Mouse (Mus musculus) mesoderm, embryonic 11.5 days (tissue): ENCODE results near the gene Kdm2b.

Experiments
- DNase-seq: peaks from one replicate; pipeline ENCODE4 v3.0.0-alpha.2; 2012; ENCODE audit warnings: low read depth, low spot score

Gene Kdm2b

DNA sequence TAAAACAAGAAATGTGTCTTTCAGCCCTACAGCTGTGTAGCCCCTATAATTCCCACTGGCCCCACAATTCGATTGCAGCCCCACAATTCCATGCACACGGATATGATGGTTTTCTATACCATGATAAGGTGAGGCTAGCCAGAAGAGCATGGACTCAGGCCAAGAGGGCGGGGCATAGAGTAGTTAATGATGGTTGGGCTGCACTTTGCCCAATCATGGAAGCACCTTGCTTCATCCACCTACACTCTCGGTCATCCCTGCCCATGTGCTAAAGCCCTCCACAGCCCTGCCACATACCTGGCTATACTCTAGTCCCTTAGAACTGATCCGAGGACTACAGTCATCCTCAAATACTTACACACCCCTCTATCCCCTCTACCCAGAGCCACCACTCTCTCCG is 61.9 kb downstream of the Kdm2b start:
- no peak for DNase-seq

DNA sequence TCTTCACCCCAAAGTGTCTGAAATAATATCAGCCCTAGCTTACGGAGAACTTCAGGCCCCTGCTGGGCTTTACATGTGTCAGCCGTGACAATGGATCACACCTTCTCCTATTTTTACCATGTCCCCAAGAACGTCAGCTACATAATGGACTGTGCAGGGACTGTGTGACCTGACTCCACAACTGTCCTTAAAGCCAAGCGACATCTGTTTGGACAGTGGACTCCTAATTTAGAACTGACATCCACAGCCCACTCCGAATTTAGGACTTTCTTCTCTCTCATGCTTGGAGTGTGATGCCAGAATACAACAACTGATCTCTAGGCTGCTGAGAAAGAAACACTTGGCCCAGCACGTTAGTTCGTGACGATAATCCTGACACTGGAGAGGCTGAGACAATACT is 62.5 kb downstream of the Kdm2b start:
- no peak for DNase-seq

DNA sequence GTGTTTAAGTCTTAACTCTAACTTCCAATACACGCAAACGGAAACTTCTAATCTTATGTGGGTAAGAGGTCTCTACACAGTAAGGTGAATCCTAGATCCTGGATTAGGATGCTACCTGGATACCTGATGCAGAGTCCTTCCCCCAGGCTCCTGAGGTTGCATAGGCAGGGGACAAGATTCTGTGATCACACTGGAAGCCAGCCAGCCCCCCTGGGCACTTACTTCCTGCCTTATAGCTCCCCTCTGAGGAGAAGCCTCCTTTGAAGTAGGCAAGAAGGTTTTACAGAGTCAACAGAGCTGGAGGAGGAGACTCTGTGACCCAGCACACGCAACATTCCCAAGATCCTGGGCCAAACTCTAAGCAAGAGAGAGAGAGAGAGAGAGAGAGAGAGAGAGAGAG is 63.3 kb downstream of the Kdm2b start:
- no peak for DNase-seq

DNA sequence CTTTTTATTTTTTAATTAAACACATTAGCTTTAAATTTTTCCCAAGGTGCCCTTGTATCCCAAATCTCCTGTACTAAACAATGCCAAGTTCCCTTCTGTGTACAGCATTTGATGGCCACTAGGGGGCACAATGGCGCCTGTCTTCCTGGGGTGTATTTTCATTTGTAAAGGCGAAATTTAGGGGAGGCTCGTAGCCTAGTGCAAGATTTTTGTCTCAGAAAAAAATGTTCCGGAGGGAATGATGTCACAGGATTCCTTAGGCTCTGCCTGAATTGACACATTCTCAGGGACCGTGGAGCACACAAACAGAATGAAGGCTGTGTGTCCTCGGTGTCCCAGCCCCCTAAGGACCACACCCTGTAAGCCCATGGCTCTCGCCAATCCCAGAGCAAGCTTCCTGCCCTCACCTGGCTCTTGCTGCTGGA is 64.1 kb downstream of the Kdm2b start:
- DNase-seq: peak; percentile 73

DNA sequence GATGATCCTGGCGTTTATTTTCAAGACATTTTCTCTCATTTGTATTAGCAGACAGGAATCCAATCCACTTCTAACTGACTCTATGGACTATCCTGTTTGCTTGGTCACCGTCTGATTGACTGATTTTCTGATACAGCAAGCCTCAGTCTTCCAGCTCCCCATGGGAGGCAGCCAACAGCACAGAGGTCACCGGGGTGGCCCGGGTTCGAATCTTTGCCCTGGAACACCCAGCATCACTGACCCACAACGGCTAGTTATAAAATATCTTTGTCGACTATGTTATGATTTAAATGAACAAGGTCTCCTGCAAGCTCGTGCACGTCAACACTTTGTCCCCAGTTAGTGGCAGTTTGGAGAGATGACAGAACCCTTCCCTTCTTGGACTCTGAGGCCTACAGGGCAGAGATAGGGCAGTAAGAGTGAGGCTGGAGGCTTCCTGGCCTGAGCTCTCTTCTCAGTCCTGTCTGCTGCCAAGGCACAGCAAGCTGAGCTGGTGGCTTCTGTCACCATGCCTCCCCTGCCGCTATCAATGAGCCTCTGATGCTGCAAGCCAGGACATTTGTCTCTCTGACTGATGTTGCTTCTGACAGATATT is 65.7 kb downstream of the Kdm2b start:
- DNase-seq: no peak

DNA sequence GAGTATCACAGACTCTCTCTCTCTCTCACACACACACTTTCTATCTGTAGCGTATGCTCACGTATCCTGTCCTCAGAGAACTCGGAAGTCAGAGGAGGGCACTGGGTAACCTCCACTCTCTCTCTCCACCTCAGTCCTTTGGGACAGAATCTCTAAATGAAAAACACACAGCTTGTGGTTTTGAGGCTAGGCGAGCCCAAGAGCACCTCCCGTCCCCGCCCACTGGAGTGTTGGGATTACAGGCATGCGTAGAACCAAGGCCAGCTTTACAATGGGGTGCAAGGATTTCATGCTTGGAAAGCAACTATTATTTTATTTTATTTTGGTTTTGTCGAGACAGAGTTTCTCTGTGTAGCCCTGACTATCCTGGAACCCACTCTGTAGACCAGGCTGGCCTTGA is 67.7 kb downstream of the Kdm2b start:
- DNase-seq: no peak

DNA sequence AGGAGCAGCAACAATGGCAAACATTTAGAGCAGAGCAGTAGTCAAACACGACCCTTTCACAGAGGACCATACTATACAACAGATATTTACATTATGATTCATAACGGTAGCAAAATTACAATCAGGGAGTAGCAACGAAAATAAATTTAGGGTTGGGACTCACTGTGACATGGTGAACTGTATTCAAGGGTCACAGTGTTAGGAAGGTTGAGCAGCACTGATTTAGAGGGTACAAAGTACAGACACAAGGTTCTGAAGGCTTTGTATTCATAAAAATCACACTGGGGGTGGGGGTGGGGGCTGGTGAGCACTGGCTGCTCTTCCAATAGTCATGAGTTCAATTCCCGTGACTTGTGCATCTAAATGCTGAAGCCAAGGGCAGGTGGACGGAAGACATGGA is 69.1 kb downstream of the Kdm2b start:
- DNase-seq: no peak

DNA sequence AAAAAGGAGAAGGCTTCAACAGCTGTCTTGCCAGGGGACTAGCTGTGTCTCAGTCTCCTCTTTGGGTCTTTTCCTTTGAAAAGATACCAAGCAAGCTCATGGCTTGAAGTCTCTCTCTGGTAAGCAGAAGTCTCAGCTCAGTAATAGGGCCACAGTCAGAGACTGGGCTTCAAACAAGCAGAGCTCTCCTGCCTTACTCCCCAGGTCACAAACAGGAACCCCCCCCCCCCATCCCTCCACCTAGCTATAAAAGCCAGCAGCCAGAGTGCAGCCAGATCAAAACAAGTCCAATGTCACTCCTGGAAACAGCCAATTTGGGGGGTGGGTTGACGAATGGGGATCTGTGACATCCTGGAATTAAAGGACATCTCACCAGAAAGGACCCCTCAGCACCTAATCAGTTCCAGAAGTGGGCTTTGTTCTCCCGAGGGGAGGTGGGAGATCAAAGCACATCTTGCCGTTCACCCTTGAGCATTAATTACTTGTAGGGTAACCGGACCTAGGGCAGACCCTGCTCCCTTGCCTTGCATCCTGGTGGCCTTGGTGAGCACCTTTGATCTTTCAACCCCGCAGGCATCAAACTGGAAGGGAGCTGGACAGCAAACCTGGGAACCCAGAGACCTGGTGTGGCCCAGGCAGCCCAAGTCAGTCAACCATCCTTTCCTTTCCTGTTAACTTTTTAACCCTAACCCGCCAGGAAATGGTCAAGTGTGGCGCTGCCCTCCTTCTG is 71.5 kb downstream of the Kdm2b start:
- peak; percentile 35 for DNase-seq

DNA sequence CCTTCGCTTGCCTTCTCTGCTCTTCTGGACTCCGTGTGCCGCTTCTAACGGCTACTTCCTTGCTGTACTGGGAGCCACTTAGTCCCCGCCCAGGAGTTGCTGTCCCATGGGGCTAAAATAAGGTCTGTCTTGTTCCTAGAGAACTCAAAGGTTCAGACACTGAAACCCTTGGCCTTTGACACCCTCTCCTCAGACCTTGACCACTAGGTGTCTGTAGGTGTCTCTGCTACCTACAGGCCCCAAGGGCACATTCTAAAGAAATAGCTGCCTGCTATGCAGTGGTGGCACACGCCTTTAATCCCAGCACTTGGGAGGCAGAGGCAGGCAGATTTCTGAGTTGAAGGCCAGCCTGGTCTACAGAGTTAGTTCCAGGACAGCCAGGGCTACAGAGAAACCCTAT is 73.5 kb downstream of the Kdm2b start:
- DNase-seq: no peak

DNA sequence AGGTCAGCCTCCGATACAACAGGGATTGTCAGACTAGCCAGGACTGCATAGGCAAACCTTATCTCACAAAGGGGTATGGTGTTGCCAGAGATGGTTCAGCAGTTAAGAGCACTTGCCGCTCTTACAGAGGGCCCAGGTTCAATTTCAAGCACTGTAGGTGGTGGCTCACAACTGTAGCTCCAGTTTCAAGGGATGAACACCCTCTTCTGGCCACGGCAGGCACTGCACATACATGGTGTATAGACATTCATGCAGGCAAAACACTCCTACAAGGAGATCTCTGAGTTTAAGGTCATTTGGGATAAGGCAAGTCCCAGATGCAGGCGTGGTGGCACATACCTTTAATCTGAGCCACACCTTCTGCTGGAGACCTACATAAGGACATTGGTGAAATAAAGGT is 76.8 kb downstream of the Kdm2b start:
- no peak for DNase-seq

DNA sequence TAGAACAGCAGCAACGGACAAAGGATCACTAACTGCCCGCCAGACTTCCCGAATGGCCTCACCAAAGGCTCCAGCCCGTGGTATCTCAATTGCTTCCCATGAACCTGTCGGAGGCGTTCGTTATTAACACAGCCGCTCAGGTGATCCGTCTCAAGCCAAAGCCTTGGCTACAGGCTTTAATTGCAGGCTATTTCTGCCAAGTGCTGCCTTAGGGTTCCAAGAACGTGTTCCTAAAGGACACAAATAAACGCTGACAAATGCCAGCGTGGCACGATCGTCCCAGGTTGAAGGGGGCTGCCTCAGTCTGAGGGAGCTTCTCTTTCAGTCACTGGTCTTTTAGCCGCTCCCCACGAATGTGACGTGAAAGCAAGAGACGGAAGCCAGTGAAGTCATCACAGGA is 80.1 kb downstream of the Kdm2b start:
- DNase-seq: no peak

DNA sequence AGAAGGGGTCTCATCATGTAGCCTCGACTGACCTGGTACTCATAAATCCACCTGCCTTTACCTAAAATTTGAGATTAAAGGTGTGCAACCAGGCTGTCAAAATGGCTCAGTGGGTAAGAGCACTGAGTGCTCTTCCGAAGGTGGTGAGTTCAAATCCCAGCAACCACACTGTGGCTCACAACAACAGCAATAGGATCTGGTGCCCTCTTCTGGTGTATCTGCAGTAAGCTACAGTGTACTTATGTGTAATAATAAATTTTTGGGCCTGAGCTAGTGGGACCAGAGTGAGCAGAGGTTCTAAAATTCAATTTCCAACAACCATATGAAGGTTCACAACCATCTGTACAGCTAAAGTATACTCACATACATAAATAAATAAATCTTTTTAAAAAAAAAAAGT is 81.6 kb downstream of the Kdm2b start:
- no peak for DNase-seq

DNA sequence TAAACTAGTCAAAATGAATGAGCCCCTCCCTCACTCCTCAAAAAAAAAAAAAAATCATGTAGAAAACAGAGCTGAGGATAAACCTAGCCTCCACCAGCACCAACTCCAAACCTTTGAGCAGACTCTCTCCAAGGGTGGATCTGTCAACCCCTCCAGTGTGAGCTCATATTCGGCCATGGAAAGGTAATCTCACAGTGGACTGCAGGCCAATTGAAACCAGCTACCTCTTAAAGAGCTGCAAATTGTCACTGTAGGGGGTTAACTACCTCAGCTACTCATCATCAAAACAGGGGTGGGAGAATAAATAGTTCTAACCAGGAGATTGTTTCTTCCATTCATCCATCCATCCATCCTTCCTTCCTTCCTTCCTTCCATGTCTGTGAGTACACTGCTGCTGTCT is 82.4 kb downstream of the Kdm2b start:
- DNase-seq: no peak

DNA sequence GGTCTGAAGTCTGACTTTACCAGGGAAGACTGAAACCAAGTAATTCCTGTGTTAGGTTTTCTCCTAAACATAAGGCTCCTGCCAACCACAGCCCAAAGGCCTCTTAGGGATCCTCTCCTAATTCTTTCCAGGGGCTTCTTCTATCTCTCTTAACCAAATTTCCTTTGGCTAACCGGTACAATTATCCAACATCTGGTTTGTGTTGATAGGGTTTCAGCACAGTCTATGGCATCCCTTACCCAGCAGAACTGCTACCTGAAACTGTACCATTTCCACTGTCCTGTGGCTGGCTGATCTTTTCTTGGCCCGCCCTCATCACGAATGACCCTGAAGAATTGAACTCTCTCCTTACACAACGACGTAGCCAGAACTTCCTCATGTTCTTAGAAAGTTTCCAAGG is 86.5 kb downstream of the Kdm2b start:
- no peak for DNase-seq

DNA sequence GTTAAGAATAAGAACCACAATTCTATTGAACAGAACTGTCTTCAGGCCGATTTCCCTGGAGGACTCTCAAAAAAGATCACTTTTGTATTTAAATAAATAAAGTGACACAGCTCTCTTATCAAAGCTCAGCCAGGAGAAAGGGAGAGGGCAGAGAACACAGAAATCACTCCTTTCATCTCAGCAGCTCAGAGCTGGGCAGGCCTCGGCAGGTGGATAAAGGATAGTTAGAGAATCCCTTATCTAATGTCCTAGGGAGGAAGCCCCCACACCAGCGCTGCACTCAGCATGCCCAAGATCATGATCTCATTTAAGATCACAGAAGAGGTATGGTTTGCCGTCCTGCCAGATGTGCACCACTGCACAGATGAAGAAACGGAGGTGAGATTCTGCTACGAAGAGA is 87.4 kb downstream of the Kdm2b start:
- no peak for DNase-seq

DNA sequence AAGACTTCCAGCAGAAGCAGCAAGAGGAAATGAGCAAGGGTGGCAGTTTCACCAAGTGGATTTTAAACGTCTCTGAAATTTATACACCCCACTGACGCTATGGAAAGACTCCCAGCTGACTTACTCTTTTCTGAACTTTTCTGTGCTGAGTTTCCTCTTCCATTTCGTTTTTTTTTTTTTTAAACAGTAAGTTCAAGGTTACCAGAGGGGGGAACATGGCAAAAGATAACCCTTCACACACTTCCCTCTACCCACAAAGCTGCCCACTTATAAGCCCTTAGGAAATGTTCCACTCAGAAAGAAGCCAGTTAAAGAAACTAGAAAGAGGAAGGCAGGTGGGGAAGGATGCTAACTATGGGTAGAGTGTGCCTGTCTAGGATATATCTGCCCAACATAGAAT is 88.0 kb downstream of the Kdm2b start:
- DNase-seq: no peak

DNA sequence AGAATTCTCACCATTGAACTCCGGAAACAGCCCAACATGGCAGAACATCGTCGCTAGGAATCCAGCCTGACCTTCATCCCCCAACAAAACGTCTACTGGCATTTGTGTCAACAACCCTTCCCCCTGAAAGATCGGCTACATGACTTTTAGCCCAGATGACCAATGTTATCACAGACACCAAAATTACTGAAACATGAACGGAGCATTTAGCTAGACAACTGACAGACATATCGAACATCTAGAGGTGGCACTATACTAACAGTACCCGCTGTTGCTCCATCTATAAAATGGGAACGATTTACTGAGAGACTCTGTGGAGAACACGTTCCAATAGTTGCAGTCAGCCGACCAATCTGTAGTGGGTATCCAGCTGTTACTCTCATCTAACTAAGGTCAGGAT is 88.4 kb downstream of the Kdm2b start:
- no peak for DNase-seq

DNA sequence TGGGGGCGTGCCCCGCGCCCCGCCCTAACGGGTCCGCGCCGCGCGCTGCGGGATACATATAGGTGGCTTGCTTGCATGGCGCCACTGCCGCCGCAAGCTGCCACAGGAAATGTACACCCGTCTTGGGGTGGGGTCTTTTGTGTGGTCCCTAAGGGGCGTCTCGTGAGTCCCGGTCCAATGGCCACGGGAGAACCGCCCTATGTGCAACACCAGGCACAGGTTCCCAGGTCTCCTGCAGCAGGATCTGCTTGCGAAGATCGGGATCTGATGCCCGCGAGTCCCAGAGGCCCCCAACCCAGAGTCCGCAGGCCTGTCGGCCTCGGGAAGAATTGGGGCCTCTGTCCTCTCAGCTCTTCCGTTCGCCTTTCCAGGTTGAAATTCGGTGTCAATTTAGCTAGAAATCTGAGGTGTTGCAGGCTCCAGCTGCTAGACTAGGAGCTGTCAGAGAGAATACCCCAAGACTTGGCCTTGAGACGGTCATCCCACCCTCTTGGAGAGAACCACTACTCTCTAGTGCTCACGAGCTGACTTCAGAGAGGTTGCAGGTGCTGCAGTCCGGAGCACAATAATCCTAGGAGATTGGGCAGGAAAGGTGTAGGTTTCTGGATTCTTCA is 89.0 kb downstream of the Kdm2b start:
- DNase-seq: no peak

DNA sequence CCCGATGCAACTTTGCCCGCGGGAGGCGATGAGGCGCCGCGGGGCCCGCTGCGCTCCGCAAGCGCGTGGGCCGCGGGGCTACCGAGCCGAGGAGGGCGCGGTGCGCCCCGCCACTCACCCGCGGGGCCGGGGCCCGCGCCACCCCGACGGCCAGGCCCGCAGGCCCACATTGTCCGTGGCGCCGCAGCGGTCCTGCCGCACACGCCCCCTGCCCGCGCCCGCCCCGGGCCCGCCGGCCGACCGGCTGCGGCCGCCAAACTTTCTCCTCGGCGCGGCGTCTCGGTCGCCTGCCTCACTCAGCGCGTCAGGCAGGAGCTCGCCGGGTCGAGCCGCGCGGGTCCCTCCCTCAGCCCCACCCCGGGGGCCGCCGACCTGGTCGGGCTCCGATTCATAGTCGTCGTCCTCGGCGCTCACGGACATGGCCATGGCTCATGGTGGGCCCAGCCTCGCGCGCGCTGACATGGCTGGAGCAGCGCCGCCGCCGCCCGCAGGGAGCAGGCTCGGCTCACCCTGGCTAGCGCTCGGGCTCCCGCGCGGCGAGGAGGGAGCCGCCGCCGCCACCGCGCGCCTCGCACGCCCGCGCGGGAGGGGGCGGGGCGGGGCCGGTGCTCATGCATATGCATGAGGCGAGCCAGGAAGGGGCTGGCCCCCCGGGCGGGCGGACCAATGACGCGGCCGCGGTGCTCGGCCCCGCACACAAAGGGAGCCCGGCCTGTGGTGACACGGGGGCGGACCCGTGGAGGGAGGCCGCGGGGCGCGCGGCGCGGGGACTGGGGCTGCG is 89.7 kb downstream of the Kdm2b start:
- DNase-seq: peak; percentile 92

DNA sequence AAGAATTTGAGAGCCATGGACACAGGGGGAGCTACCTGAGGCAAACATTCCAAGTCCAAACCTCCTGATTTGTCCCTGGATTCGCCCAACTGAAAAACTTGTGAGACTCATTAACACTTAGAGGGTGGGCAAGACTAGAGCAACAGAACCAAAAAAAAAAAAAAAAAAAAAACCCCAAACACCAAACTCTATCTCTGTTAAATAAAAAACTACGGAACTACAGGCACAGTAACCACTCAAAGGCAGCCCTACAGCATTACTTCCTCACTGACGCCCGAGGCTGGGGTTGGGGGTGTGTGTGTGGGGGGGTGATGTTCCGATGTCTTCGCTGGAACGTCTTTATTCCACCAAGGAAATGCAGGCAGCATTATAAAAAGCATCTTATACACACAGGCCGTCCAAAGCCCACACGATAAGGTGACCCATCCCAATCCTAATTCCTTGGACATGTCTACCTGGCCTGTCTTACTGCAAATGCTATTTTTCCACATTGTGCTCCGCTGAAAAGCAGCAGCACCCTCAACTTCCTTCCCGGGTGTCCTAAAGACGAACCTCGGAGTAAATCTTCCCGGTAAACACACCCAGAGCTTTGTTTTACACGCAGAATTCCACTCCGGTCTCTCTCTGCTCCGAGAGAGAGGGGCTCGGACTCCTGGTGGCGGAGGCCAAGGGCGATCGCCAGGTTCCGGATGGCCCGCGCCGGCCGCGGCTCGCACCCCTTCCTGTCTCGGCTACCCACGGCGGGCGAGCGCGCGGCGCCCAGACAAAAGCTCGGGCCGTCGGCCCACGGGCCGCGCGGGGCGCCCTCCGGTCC is 90.5 kb downstream of the Kdm2b start:
- DNase-seq: peak; percentile 23

DNA sequence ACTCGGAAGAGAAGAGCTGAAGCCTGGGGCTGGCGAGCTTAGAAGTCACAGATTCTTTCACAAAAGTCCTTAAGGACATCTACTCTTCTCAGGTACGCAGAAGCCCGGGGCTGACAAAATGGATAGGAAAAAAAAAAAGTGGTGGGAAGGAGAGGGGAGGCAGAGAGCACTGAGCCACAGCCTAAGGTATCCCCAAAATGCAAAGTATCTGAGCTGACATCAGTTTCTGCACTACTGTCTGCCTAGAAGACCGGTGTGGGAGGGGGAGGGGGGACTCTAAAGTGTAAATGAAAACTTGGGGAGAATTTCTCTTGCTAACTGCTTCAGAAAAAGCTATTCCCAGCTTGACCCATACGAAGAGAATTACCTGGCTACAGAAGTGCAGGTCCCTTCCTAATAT is 91.5 kb downstream of the Kdm2b start:
- DNase-seq: no peak

DNA sequence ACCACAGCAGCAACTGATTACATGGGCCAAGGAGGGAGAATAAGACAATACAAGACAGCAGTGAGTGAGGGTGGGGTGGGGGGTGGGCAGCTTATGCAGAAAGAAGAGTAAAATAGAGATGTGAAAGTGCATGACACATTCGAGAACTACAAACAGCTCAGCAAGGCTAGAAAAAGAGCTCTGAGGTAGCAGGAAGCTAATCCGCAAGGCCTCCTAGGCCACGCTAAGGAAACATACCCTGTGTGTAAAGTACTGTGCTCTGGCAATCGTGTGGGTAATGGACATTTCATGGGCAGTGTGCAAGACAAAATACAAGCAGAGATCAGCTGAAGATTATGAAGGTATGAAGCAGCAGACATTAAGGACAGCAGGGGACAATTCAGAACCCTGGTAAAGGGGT is 94.8 kb downstream of the Kdm2b start:
- no peak for DNase-seq
